Mouse (Mus musculus): ENCODE measurements at regions not wholly inside any gene's neighbourhood (a gene's known extent, or its start where the extent isn't known, plus 50 kb on each side); places are given as distances from the start of the nearest gene placed in this dataset.

DNA sequence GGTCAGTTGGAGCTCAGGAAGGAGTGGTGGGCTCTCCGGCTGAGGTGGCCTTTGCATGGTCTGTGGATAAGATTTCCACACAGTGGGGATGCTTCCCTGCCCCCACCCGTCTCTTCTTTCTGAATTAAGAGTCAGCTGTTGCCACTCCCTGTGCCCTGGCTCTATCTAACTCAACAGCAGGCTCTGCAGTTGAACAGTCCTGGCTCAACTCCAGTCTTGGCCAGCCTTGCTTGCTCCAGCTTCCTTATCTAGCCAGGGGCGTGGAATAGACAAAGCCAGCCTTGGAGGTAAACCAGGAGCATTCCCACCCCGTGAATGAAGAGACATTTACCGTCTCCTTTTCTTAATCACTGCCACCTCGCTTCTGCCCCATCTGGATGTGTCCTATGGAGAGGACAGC, 89.7 kb downstream of the Mn1 start:
- in situ Hi-C loops (cut with MboI, MseI) = loop anchor here in 1 of 2 experiments (10.0 kb wide), 1 partner anchor 1952 kb away; the partner anchor contains the start of gene Crlf2

DNA sequence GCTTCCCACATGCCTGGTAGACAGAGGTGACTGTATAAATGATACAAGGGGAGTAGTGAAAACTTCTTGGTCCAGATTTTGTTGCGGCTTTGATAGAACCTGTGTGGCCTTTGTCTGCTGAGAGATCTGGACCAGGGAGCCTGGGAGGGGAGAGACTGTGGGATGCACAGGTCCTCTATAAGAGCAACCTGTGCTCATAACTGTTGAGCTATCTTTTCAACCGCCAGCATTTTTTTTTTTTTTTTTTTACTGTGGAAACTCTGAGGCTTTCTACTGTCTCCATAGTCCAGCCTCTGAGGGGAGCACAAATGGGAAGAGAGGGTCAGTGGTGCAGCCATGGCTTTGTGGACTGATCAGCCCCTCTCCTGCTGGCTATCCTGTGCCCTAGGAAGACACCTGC, 90.2 kb downstream of the Mn1 start:
- in situ Hi-C loops (cut with MboI, MseI) = loop anchor here in 1 of 2 experiments (10.0 kb wide), 1 partner anchor 1953 kb away; the partner anchor contains the start of gene Crlf2

DNA sequence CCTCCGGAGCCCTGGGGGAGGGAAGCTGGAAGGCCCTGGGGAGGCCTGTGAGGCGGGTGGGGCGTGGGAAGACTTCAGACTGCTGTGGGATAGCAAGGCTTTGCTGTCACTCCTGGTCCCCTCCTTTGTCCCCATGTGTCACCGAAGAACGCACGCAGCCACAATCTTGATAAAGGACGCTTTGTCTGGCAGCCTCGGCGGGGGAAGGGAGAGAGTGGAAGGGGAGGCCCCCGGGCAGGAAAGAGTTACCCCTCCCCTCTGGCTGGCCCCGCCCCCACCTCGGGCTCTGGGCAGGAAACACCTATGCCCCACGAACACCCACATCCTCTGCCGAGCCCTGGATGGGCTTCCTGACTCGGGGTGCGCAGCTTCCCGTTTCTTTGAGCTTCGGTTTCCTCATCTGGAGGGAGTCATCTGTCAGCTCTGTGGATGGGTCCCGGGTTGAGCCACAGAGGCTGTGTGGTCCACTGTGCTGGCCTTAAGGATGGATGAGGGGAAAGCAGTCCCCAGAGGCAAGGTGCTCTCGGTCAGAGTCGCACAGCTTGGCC, 91.9 kb downstream of the Mn1 start:
- in situ Hi-C loops (cut with MboI, MseI) = loop anchor here in 1 of 2 experiments (10.0 kb wide), 1 partner anchor 1954 kb away; the partner anchor contains the start of gene Crlf2

DNA sequence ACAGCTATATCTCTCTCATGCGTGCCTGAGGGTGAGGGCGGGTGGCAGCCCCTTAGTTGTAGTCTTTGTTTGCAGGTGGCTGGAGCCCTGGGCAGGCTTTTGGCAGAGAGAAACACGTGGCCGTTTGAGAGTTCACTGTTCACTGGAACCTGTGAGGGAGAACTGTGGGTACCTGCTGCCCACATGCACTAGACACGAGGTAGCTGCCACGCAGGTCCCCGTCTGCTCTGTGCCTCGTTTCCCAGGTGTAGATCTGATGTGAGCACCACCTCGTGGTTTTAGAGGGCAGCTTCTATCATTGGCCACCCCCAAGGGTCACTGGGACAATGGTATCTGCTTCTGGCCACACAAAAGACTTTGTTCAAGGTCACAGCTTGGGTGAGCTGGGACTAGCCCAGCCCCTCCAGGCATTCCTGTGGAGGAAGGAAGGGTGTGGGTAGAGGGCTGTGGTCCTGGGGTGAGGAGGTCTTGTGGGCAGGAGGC, 92.5 kb downstream of the Mn1 start:
- in situ Hi-C loops (cut with MboI, MseI) = loop anchor here in 1 of 2 experiments (10.0 kb wide), 1 partner anchor 1955 kb away; the partner anchor contains the start of gene Crlf2

DNA sequence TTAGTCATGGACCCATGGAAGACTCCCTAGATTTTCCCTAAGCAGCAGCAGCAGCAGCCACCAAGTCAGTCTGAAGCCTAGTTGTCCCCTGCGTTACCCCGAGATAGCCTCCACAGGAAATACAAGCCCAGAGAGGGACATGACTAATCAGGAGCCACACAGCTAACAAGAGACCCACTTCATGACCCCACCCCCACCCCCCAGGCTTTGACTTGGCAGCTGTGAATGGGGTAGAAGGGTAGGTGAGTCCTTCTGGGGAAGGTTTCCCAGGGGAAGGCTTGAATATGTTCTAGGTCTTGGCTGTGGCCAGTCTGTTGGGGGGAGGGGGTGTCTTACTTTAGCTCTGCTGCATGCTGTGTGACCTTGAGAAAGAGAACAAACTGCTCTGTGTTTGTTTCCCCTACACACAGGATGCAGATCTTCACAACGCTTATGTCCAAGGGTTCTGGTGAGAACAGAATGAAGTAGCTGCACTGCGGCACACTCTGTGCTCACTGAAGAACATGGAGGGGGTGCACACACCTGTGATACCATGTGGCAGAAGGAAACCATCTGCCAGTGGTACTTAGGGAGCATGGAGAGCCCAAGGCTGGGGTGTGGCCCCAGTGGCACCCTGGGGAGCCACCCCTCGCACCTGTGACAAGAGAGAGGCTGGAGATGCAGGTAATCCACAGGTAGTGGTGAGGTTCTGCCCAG, 93.2 kb downstream of the Mn1 start:
- in situ Hi-C loops (cut with MboI, MseI) = no loop called here

DNA sequence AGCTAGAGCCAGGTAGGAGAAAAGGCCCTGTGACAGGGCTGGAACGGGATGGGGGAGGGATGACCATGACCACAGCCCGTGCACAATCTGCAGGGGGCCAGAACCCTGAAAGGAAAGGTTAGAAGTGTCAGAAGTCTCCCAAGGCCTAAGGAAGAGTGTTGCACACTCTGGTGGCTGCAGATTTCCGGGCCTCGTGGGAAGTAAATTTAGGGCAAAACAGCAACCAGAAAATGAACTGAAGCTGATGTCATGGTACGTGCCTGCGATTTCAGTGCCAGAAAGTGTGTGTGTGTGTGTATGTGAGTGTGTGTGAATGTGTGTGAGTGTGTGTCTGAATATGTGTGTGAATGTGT, 93.7 kb downstream of the Mn1 start:
- in situ Hi-C loops (cut with MboI, MseI) = no loop called here

DNA sequence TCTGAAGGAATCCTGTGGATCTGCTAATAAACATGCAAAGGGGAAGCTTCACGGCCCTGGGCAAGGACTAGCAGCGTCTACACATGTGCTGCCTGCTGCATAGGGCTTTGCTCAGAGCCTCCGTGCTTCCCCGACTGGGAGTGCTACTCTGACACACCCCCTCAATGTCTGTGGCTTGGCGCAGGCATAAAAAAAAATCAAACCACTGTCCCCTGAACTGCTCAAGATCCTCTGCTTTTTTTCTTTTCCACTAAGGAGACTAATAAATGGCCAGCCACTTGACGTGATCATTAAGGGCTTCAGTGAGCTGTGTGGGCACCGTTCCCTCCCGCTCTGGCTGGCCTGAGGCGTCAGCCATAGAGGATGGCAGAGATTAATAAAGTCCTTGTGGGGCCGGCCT, 94.8 kb downstream of the Mn1 start:
- in situ Hi-C loops (cut with MboI, MseI) = no loop called here

DNA sequence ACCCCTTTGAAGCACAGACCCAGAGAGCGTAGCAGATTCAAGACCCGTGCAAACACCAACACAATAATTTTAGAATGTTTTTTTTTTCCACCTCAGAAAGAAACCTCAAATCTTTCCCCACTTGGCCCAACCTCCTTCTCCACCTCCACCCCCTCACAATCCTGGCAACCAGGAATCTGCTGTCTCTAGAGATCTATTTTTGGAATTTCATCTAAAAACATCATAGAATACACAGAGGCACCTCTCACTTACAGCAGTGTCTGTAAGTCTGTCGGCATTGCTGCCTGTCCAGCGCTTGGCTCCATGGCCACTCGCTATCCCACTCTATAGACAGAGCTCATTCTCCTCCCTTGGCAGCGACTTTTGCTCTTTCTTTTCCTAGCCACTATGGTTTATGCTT, 96.8 kb downstream of the Mn1 start:
- in situ Hi-C loops (cut with MboI, MseI) = no loop called here

DNA sequence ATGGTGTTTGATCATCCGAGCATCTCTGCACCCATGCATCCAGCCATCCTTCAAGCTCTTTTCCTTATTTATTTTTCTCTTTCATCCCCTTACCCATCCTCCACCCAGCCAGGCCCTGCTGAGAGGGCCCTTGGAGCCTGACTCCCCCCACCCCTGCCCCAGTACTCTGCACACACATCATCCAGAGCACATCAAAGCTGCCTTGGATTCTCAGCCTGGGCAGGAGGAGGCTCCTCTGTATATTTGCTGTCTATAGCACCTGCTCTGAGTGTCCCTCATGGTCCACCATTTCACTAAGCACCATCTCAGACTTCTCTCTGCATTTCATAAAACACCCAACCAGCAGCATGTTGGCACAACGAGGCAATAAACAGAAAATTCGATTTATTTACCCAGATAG, 101.9 kb downstream of the Mn1 start:
- in situ Hi-C loops (cut with MboI, MseI) = no loop called here

DNA sequence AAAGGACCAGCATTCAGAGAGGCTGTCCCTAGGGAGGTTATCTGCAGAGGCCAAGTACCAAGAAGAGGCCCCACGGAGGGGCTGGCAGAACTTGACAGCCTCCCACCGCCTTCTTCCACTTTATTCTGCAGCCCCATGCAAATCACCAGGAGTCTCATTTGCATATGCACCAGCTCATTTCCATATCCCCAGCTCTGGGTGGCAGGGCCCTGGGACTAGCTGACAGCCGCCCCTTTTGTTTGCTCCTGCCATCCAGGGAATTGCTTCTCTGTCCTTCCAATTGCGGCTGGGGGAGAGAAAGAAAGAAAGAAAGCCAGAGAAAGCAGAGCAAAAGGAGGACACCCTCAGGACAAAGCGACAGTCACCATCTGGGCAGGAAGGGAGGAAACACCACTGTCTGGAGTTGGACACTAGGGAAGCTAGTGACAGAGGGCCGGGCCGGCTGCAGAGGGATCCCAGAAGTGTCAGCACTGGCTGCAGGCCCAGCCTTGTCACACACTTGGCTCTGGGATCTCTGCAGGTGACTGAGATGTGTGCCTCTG, 102.4 kb downstream of the Mn1 start:
- in situ Hi-C loops (cut with MboI, MseI) = no loop called here

DNA sequence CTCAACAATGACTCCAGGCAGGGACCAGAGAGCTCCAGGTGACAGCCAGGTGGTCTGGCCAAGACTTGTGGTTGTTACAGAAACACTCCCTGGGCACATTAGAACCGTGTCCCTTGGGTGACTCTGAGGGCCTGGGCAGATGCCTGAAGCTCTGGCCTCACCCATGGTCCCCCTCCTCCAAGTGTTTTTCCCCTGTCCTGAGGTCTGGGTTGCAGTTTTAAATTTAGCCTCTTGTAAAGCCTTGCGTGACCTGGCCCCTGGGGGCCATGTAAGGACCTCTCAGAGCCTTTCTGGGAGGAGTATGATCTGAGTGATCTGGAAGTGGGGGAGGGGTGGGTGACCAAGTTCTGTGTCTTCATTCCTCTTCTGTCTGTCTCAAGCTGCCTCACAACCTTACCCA, 104.7 kb downstream of the Mn1 start:
- in situ Hi-C loops (cut with MboI, MseI) = no loop called here

DNA sequence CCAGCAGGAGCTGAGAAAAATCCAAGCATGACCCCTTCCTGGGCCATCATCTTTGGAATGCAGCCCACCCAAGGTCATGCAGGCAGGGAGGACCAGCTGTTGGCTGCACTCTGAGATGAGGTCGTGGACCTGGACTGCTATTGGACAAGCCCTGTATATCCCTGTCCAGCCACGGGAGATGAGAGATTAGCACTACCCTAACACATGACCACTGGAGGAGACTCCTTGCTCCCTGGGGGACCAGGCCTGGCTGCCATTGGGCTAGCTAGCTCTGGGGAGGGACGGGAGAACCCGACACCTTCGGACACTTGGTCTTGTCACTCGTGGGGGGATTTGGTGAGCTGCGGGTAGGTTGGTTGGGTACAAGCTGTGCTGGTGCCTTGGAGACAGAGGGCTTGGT, 105.4 kb downstream of the Mn1 start:
- in situ Hi-C loops (cut with MboI, MseI) = no loop called here

DNA sequence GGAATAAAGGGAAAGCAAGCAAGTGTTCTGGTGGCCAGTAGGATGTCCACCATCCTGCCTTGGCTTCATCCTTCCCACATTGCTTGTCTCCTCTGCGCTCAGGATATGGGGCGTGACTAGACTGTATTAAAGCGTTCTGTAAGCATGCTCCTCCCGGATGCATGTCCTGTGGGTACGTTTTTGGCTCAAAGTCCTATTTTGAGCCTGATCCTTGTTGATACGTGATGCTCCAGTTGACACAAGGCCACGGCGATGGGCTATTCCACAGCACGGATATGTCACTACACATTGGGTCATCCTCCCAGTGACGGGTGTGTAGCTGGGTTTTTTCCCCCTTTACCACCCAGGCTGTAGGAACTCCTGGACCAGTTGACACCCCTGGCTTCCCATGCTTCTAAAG, 110.6 kb downstream of the Mn1 start:
- in situ Hi-C loops (cut with MboI, MseI) = no loop called here

DNA sequence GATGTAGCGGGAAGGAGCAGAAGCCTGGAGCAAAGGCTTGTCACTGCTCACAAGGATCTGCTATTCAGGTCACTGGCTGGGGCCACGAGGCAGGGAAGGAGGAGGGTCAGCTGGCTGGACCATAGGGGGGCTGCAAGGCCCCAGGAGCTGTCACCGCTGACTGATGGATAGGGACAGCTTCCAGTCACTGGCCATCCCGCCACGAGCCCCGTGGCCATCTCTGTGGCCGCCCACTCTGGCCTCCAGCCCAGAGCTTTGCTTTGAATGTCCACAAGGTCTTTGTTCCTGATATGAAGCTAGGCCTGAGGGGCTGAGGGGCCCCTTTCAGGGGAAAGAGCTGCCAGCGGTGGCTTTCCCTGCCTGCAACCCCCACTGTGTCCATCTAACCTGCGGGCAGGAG, 111.9 kb downstream of the Mn1 start:
- in situ Hi-C loops (cut with MboI, MseI) = no loop called here

DNA sequence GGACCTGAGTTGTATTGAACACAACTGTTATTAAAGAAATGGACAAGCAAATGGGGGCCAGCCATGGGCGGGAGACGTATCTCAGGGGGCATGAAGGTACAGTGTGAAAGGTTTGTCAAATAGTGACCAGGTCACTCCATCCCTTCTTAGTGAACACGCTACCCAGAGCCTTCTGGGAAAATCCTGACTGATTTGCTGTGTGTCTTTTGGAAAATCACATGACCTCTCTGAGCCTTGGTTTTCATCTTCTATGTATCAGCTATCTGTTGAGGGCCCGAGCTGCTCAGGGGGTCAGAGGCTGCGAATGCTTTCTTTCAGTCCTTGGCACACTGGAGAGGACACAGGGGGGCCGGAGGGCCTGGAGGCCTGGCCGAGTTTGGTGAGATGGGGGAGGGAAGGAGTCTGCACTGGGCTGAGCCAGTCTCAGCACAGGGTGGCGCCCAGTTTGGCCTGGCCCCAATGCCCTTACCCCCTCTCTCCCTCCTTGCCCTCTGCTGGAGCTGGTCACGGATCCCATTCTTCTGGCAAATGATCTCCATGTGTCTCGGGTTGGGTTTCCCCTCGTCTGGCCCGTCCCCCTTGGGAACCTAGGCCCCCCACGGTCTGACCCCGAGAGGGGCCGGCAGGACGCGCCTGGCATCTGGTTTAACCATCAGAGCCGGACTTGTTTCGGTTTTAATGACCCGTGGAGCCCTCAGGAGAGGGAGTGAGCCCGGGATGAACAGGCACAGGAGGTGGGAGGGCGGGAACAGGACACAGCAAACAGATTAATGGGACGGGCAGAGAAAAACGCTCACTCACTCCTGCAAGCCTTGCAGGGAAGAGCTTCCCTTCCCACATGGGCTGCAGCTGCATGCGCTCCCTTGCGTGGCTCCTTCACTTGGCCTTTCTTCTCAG, 113.7 kb downstream of the Mn1 start:
- in situ Hi-C loops (cut with MboI, MseI) = loop anchor here in 1 of 2 experiments (10.0 kb wide), 1 partner anchor 296 kb away; no protein-coding TSS in a partner anchor

DNA sequence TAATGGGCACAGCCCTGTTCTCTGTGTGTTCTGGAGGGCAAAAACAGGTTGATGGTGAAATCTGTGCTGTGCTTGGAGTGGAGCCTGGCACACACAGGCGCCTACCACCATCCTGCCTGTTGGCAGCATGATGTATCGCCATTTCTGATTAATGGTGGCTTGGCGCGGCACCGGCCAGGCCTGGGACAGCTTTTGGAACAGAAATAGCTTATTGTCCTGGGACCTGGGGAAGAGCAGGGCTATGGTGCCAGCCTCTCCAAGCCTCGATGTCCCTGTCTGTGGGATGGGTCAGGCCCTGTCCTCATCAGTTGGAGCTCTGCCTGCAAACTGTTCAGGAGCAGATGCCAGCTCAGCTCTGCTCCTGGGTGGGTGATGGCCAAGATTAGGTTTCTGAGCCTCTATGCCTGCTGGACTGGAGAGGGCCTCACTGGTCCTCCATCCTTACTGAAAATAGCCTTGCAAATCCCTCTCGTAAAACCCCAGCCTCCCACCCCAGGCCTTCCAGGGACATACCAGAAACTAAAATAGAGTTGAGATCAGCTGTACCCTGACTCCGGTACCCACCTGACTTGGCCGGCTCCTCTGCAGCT, 115.4 kb downstream of the Mn1 start:
- in situ Hi-C loops (cut with MboI, MseI) = loop anchor here in 1 of 2 experiments (10.0 kb wide), 1 partner anchor 298 kb away; no protein-coding TSS in a partner anchor

DNA sequence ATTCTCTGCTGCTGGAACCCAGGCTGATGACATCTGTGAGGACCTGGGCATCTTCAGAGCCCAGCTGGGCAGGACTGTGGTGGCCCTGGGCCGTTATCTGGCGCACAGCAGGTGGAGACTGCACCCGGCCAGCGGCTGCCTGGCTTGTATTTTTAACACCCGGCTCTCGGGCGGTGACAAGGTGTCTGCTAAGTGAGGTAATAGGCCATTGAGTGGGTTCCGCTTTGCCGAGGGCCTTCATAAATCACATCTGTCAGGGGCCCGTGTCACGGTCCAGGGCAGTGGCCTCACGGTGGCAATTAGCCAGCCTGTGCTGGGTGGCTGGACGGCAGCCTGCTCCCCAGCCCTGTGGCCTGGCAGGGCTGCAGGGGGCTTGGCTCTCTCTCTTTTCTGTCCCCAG, 118.8 kb downstream of the Mn1 start:
- in situ Hi-C loops (cut with MboI, MseI) = loop anchor here in 1 of 2 experiments (10.0 kb wide), 1 partner anchor 301 kb away; no protein-coding TSS in a partner anchor

DNA sequence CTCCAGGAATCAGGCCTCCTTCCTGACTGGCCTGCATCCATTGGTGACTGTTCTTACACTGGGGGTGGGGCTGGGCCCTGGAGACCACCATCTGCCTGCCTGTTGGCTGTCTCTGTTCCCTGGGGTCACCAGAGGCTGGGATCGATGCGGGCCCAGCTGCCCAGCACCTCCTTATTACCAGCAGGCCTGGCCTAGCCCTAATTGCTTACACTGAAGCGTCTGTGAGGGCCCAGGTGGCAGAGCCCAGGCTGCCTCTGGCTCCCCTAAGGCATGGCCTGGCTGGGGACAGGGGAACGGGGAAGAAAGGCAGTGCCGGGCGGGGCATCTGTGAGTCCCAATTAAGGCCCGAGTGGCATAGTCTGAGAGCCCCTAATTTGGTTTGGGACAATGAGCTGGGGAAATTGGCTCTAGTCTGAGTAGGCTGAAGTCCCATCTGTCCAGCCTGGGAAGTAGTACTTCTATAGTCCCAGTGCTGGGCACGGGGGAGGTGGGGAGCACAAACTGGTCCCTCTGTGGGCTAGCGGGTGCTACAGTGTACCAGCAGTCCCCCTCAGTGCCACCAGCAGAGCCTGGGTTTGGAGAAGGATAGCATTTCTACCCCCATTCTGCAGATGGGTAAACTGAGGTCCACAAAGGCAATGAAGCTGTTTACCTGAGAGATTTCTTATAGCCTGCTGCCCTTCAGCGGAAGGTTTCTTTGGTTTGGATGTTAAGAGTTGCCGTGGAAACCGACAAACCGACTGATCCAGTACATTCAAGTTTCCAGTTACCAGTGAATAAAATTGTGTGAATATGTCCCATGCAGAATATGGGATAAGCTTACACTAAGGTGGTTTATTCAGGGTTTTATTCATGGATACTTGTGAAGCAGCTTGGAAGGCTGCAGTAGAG, 121.6 kb downstream of the Mn1 start:
- in situ Hi-C loops (cut with MboI, MseI) = loop anchor here in 1 of 2 experiments (10.0 kb wide), 1 partner anchor 304 kb away; no protein-coding TSS in a partner anchor

DNA sequence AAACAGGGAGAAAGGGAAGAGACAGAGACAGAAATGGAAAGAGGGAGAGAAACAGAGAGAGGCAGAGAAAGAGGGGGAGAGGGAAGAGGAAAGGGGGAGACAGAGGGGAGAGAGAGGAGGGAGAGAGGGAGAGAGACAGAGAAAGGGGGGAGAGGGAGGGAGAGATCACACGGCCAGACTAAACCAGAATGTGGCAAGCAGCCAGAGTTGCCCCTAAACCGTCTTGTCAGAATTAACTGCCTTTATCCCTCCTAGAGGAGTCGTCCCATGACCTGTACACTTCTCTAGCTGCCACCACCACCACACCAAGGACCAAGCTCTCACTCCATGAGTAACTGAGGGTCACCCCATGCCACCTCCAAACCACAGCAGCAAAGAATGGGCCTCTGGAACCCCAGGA, 123.3 kb downstream of the Mn1 start:
- in situ Hi-C loops (cut with MboI, MseI) = no loop called here

DNA sequence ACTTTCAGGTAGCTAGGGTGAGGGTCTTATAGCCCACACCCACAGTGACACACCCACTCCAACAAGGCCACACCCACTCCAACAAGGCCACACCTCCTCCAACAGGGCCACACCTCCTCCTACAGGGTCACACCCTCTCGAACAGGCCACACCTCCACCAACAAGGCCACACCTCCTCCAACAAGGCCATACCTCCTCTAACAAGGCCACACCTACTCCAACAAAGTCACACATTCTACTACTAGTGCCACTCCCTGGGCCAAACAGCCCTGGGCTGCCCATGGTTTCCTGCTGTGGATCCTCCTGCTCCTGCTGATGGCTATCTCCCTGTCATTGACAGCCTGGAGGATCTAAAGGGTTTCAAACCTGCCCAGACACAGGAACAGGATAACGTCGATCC, 124.9 kb downstream of the Mn1 start:
- in situ Hi-C loops (cut with MboI, MseI) = no loop called here

Data from T-helper 17 cell (primary cell).